Mouse (Mus musculus) heart, postnatal 0 days (tissue): Measurements from ENCODE around the gene Sdc4.

Experiments used
- CTCF ChIP-seq: IDR thresholded peaks from 2 replicates; pipeline ENCODE4 v1.5.1; 2016; ENCODE audit warnings: antibody characterized with exemption, control low read depth, low read depth
- EP300 ChIP-seq: IDR thresholded peaks from 2 replicates; pipeline ENCODE4 v1.6.1; 2016; ENCODE audit warnings: antibody characterized with exemption, low read depth

DNA sequence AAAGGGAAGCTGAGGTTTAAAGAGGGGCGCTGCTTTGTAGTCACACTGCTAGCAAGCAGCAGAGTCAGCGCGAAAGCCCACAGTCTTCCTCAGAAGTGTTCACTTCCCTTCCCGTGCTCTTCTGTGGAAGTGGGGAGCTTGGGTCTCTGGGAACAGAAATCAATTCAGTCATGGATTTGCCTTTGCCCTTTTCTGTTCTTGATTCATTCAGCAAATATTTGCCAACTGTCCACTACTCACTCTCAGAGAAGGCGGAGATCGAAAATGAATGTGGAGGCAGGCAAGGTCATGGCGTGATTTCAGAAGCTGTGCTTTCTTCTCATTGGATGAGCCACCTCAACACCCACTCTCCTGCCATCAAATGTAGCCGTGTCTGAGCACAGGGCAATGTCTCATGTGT, 14.8 kb upstream of the Sdc4 start:
- no peak for TF ChIP-seq CTCF
- TF ChIP-seq EP300, result no peak
